Mouse (Mus musculus): ENCODE results near the gene Nlrc5. TPM values are rescaled to one million over a fixed set of nuclear protein-coding genes. Genes with fewer than 3 reads are reported as not detected.

Nlrc5 gene
- polyA plus RNA-seq, 1 experiment from 2014 or later = 0.18 TPM

- Histone ChIP-seq H3K4me2 (no peak overlapping the region), H3K36me3 (no peaks in the 10 kb centered on the region), H3K4me1 (replicated peaks) (no peaks in the 10 kb centered on the region), H3K9ac (no peak overlapping the region), H3K9me3 (no peaks in the 10 kb centered on the region), H3K27ac (replicated peaks) (no peak overlapping the region), H3K4me3 (no peak overlapping the region), H3K27me3 (peaks cover 13% of the 10 kb centered on the region)
- ATAC-seq (ENCODE audit: low read depth) = no peak
- 88% methylated on average over 4 of the region's 4 CpGs for WGBS
Observed at GRCm38 (mm10) chr8:94428420-94428819, 5.7 kb upstream of the Nlrc5 start.

GRCm38 (mm10) chr8:94429376-94429775 lies 4.8 kb upstream of the Nlrc5 start:
- no peak overlapping the region for H3K4me2 ChIP-seq
- H3K9me3 ChIP-seq = no peaks in the 10 kb centered on the region
- H3K4me3 ChIP-seq = no peak overlapping the region
- no peaks in the 10 kb centered on the region for H3K36me3 ChIP-seq
- peaks cover 21% of the 10 kb centered on the region for H3K27me3 ChIP-seq
- 86% methylated on average over 7 of the region's 7 CpGs for WGBS
- no peak overlapping the region for H3K27ac ChIP-seq (replicated peaks)
- no peak for ATAC-seq (ENCODE audit: low read depth)
- no peak overlapping the region for H3K9ac ChIP-seq
- peaks cover 7% of the 10 kb centered on the region for H3K4me1 ChIP-seq (replicated peaks)

- Histone ChIP-seq H3K9ac (no peak overlapping the region), H3K4me2 (no peak overlapping the region), H3K27me3 (peaks cover 33% of the 10 kb centered on the region), H3K9me3 (no peaks in the 10 kb centered on the region), H3K27ac (replicated peaks) (no peak overlapping the region), H3K4me3 (no peak overlapping the region), H3K4me1 (replicated peaks) (peaks cover 9% of the 10 kb centered on the region), H3K36me3 (no peaks in the 10 kb centered on the region)
- WGBS = 44% methylated on average over 3 of the region's 3 CpGs
- no peak for ATAC-seq (ENCODE audit: low read depth)
Observed at GRCm38 (mm10) chr8:94432212-94432611, 1.9 kb upstream of the Nlrc5 start.

GRCm38 (mm10) chr8:94434958-94435357 lies 802 bp downstream of the Nlrc5 start:
- H3K9me3 ChIP-seq = no peaks in the 10 kb centered on the region
- no peak overlapping the region for H3K4me3 ChIP-seq
- H3K36me3 ChIP-seq = no peaks in the 10 kb centered on the region
- no peak for ATAC-seq (ENCODE audit: low read depth)
- peaks cover 9% of the 10 kb centered on the region for H3K4me1 ChIP-seq (replicated peaks)
- H3K4me2 ChIP-seq = no peak overlapping the region
- 79% methylated on average over 3 of the region's 3 CpGs for WGBS
- no peak overlapping the region for H3K9ac ChIP-seq
- no peak overlapping the region for H3K27ac ChIP-seq (replicated peaks)
- H3K27me3 ChIP-seq = peaks cover 33% of the 10 kb centered on the region

- no peak overlapping the region for H3K27ac ChIP-seq (replicated peaks)
- 92% methylated on average over 15 of the region's 15 CpGs for WGBS
- ATAC-seq (ENCODE audit: low read depth) = no peak
- no peaks in the 10 kb centered on the region for H3K36me3 ChIP-seq
- H3K4me3 ChIP-seq = no peak overlapping the region
- no peak overlapping the region for H3K9ac ChIP-seq
- no peaks in the 10 kb centered on the region for H3K9me3 ChIP-seq
- no peak overlapping the region for H3K4me2 ChIP-seq
- peaks cover 33% of the 10 kb centered on the region for H3K27me3 ChIP-seq
- peaks cover 9% of the 10 kb centered on the region for H3K4me1 ChIP-seq (replicated peaks)
Observed at GRCm38 (mm10) chr8:94435397-94436111, 1.4 kb downstream of the Nlrc5 start.

- ATAC-seq (ENCODE audit: low read depth) = no peak
- Histone ChIP-seq H3K9me3 (no peaks in the 10 kb centered on the region), H3K4me3 (no peak overlapping the region), H3K4me1 (replicated peaks) (peaks cover 9% of the 10 kb centered on the region), H3K9ac (no peak overlapping the region), H3K27me3 (peaks cover 33% of the 10 kb centered on the region), H3K36me3 (no peaks in the 10 kb centered on the region), H3K4me2 (no peak overlapping the region), H3K27ac (replicated peaks) (no peak overlapping the region)
- WGBS = 92% methylated on average over 5 of the region's 5 CpGs
Observed at GRCm38 (mm10) chr8:94436112-94436572, 2.0 kb downstream of the Nlrc5 start.

- no peak for ATAC-seq (ENCODE audit: low read depth)
- WGBS = 94% methylated on average over 3 of the region's 3 CpGs
Observed at GRCm38 (mm10) chr8:94436900-94437299, 2.7 kb downstream of the Nlrc5 start.

GRCm38 (mm10) chr8:94438659-94439058 lies 4.5 kb downstream of the Nlrc5 start:
- no peak for ATAC-seq (ENCODE audit: low read depth)
- H3K4me2 ChIP-seq = no peak overlapping the region
- peaks cover 9% of the 10 kb centered on the region for H3K4me1 ChIP-seq (replicated peaks)
- no peak overlapping the region for H3K27ac ChIP-seq (replicated peaks)
- WGBS = 88% methylated on average over 5 of the region's 5 CpGs
- no peaks in the 10 kb centered on the region for H3K36me3 ChIP-seq
- no peak overlapping the region for H3K9ac ChIP-seq
- no peaks in the 10 kb centered on the region for H3K9me3 ChIP-seq
- H3K27me3 ChIP-seq = peaks cover 18% of the 10 kb centered on the region
- H3K4me3 ChIP-seq = no peak overlapping the region

More at GRCm38 (mm10) chr8:94436900-94437299, 2.7 kb downstream of the Nlrc5 start:
- Histone ChIP-seq H3K36me3 (no peaks in the 10 kb centered on the region), H3K4me2 (no peak overlapping the region), H3K9ac (no peak overlapping the region), H3K27ac (replicated peaks) (no peak overlapping the region), H3K9me3 (no peaks in the 10 kb centered on the region), H3K4me3 (no peak overlapping the region), H3K4me1 (replicated peaks) (peaks cover 9% of the 10 kb centered on the region), H3K27me3 (peaks cover 33% of the 10 kb centered on the region)

GRCm38 (mm10) chr8:94439691-94440090 lies 5.5 kb downstream of the Nlrc5 start:
- Histone ChIP-seq H3K36me3 (no peaks in the 10 kb centered on the region), H3K9ac (no peak overlapping the region), H3K4me3 (no peak overlapping the region), H3K27me3 (peaks cover 9% of the 10 kb centered on the region), H3K27ac (replicated peaks) (no peak overlapping the region), H3K4me2 (no peak overlapping the region), H3K9me3 (no peaks in the 10 kb centered on the region), H3K4me1 (replicated peaks) (no peaks in the 10 kb centered on the region)
- no peak for ATAC-seq (ENCODE audit: low read depth)

- no peak overlapping the region for H3K4me2 ChIP-seq
- WGBS = 92% methylated on average over 1 of the region's 1 CpGs
- no peak overlapping the region for H3K9ac ChIP-seq
- H3K36me3 ChIP-seq = no peaks in the 10 kb centered on the region
- no peaks in the 10 kb centered on the region for H3K9me3 ChIP-seq
- H3K27ac ChIP-seq (replicated peaks) = no peak overlapping the region
- H3K27me3 ChIP-seq = peaks cover 2% of the 10 kb centered on the region; the same call in 1 of the 2 replicates
- no peak overlapping the region for H3K4me3 ChIP-seq
- H3K4me1 ChIP-seq (replicated peaks) = no peaks in the 10 kb centered on the region
- no peak for ATAC-seq (ENCODE audit: low read depth)
Observed at GRCm38 (mm10) chr8:94440389-94440788, 6.2 kb downstream of the Nlrc5 start.

- WGBS = 94% methylated on average over 1 of the region's 1 CpGs
- no peak for ATAC-seq (ENCODE audit: low read depth)
Observed at GRCm38 (mm10) chr8:94441686-94442085, 7.5 kb downstream of the Nlrc5 start.

GRCm38 (mm10) chr8:94443153-94443552 lies 9.0 kb downstream of the Nlrc5 start:
- Histone ChIP-seq H3K4me1 (replicated peaks) (no peaks in the 10 kb centered on the region), H3K9me3 (no peaks in the 10 kb centered on the region), H3K36me3 (no peaks in the 10 kb centered on the region), H3K9ac (no peak overlapping the region), H3K4me3 (no peak overlapping the region), H3K27me3 (no peaks in the 10 kb centered on the region), H3K27ac (replicated peaks) (no peak overlapping the region), H3K4me2 (no peak overlapping the region)
- no peak for ATAC-seq (ENCODE audit: low read depth)
- WGBS = 90% methylated on average over 3 of the region's 3 CpGs

More at GRCm38 (mm10) chr8:94441686-94442085, 7.5 kb downstream of the Nlrc5 start:
- H3K27me3 ChIP-seq = no peaks in the 10 kb centered on the region
- H3K36me3 ChIP-seq = no peaks in the 10 kb centered on the region
- no peak overlapping the region for H3K9ac ChIP-seq
- no peak overlapping the region for H3K4me3 ChIP-seq
- no peak overlapping the region for H3K4me2 ChIP-seq
- H3K27ac ChIP-seq (replicated peaks) = no peak overlapping the region
- H3K9me3 ChIP-seq = no peaks in the 10 kb centered on the region
- H3K4me1 ChIP-seq (replicated peaks) = no peaks in the 10 kb centered on the region

- H3K9ac ChIP-seq = no peak overlapping the region
- no peak for ATAC-seq (ENCODE audit: low read depth)
- H3K36me3 ChIP-seq = no peaks in the 10 kb centered on the region
- 68% methylated on average over 2 of the region's 2 CpGs for WGBS
- H3K9me3 ChIP-seq = no peaks in the 10 kb centered on the region
- H3K27me3 ChIP-seq = no peaks in the 10 kb centered on the region
- no peak overlapping the region for H3K4me3 ChIP-seq
- no peak overlapping the region for H3K27ac ChIP-seq (replicated peaks)
- no peaks in the 10 kb centered on the region for H3K4me1 ChIP-seq (replicated peaks)
- H3K4me2 ChIP-seq = no peak overlapping the region
Observed at GRCm38 (mm10) chr8:94444480-94444879, 10.3 kb downstream of the Nlrc5 start.
